Mouse (Mus musculus) mesoderm, embryonic 11.5 days (tissue): ENCODE data around the gene Slc26a10.
"Not testable (repeated sequence)": the region's sequence is repeated elsewhere in the genome, so short reads cannot be mapped to it uniquely, and the experiment has no call there.

Source experiments
- DNase-seq: peaks from one replicate; pipeline ENCODE4 v3.0.0-alpha.2; 2012; ENCODE audit warnings: low read depth, low spot score

The Slc26a10 gene

GRCm38 (mm10) chr10:127134394-127135035, 45.9 kb downstream of the Slc26a10 start:
- not testable (repeated sequence) for DNase-seq

- DNase-seq: no peak
Measured at GRCm38 (mm10) chr10:127132469-127132868, 48.0 kb downstream of the Slc26a10 start.

GRCm38 (mm10) chr10:127129431-127129830, 51.0 kb downstream of the Slc26a10 start:
- no peak for DNase-seq

- DNase-seq: no peak
Measured at GRCm38 (mm10) chr10:127127711-127128279, 52.6 kb downstream of the Slc26a10 start.

GRCm38 (mm10) chr10:127126579-127126978, 53.9 kb downstream of the Slc26a10 start:
- no peak for DNase-seq

GRCm38 (mm10) chr10:127125210-127126001, 55.0 kb downstream of the Slc26a10 start:
- DNase-seq: peak; percentile 35

GRCm38 (mm10) chr10:127123436-127123805, 57.0 kb downstream of the Slc26a10 start:
- DNase-seq: peak; percentile 74

GRCm38 (mm10) chr10:127122784-127123435, 57.5 kb downstream of the Slc26a10 start:
- DNase-seq: peak; percentile 39

- DNase-seq: no peak
Measured at GRCm38 (mm10) chr10:127122018-127122417, 58.4 kb downstream of the Slc26a10 start.
